Comparison of ENCODE assay signal across 7 mouse cellular contexts in genomic region chr9:71808640-71809254, GRCm38 (mm10). TPM values are rescaled to one million over a fixed set of nuclear protein-coding genes. Genes with fewer than 3 reads are reported as not detected.
A peak's percentile ranks its signal among the peaks of the same experiment; 100 is the strongest.
DNase-seq lines count a peak whose midpoint lies in the region; ATAC-seq lines count a peak whose summit lies in the region.

No protein-coding gene starts in this region.

- H3K4me3 ChIP-seq in kidney, embryonic 15.5 days (replicated peaks): 0 out of 2 replicates have a peak overlapping the region, but pooled peaks have one; percentile 16
- H3K4me3 ChIP-seq in heart, embryonic 16.5 days (ENCODE audit: low read length): peak overlapping the region; percentile 19; the same call in 1 of the 2 replicates
- no peak overlapping the region for H3K4me3 ChIP-seq in neural tube, embryonic 12.5 days

- no peak overlapping the region for H3K27ac ChIP-seq in kidney, embryonic 15.5 days
- H3K27ac ChIP-seq in heart, embryonic 16.5 days (ENCODE audit: low read length): no peak overlapping the region
- no peak overlapping the region for H3K27ac ChIP-seq in neural tube, embryonic 12.5 days

- no peaks in the 10 kb centered on the region for H3K36me3 ChIP-seq in kidney, embryonic 15.5 days
- no peaks in the 10 kb centered on the region for H3K36me3 ChIP-seq in heart, embryonic 16.5 days (ENCODE audit: control insufficient read depth, insufficient read depth)
- H3K36me3 ChIP-seq in neural tube, embryonic 12.5 days: no peaks in the 10 kb centered on the region

- H3K4me1 ChIP-seq in kidney, embryonic 15.5 days: peaks cover 40% of the 10 kb centered on the region
- H3K4me1 ChIP-seq in heart, embryonic 16.5 days (ENCODE audit: control insufficient read depth, insufficient read depth, low read length): no peaks in the 10 kb centered on the region
- H3K4me1 ChIP-seq in neural tube, embryonic 12.5 days: no peaks in the 10 kb centered on the region

- 44% methylated on average over 11 of the region's 11 CpGs for WGBS in kidney, embryonic 15.5 days
- WGBS in heart, embryonic 16.5 days: 35% methylated on average over 11 of the region's 11 CpGs
- 46% methylated on average over 11 of the region's 11 CpGs for WGBS in neural tube, embryonic 12.5 days

- no peaks in the 10 kb centered on the region for H3K27me3 ChIP-seq in kidney, embryonic 15.5 days
- H3K27me3 ChIP-seq in heart, embryonic 16.5 days (ENCODE audit: control insufficient read depth, insufficient read depth, low read length): no peaks in the 10 kb centered on the region
- H3K27me3 ChIP-seq in neural tube, embryonic 12.5 days (replicated peaks): no peaks in the 10 kb centered on the region

- peak overlapping the region; percentile 51 for H3K4me2 ChIP-seq in kidney, embryonic 15.5 days
- H3K4me2 ChIP-seq in heart, embryonic 16.5 days (ENCODE audit: low read depth, low read length): peak overlapping the region; percentile 56
- H3K4me2 ChIP-seq in neural tube, embryonic 12.5 days (replicated peaks): 0 out of 2 replicates have a peak overlapping the region, but pooled peaks have one; percentile 7

- ATAC-seq in kidney, embryonic 15.5 days (replicated peaks; ENCODE audit: low FRiP score): no peak; the same call in 1 of the 2 replicates
- ATAC-seq in heart, embryonic 16.5 days (replicated peaks; ENCODE audit: extremely low read depth, insufficient read depth, low FRiP score): no peak
- no peak for ATAC-seq in neural tube, embryonic 12.5 days (ENCODE audit: low FRiP score, low read depth)

- no peaks in the 10 kb centered on the region for H3K9me3 ChIP-seq in kidney, embryonic 15.5 days (replicated peaks)
- H3K9me3 ChIP-seq in heart, embryonic 16.5 days (replicated peaks; ENCODE audit: control insufficient read depth, low read length): no peaks in the 10 kb centered on the region
- no peaks in the 10 kb centered on the region for H3K9me3 ChIP-seq in neural tube, embryonic 12.5 days

- H3K9ac ChIP-seq in kidney, embryonic 15.5 days: no peak overlapping the region
- H3K9ac ChIP-seq in heart, embryonic 16.5 days (ENCODE audit: low read length): no peak overlapping the region
- H3K9ac ChIP-seq in neural tube, embryonic 12.5 days: no peak overlapping the region

- DNase-seq in kidney, postnatal 10 days: no peak
- peak; percentile 22 for DNase-seq in WW6 (ENCODE audit: low read depth, low spot score)
- DNase-seq in adrenal gland, postnatal 14 days: no peak
- no peak for DNase-seq in thymus, postnatal 36 days

RNA-seq across cellular contexts. Expression of gene Cgnl1, which starts 37.3 kb away (rescaled TPM):
- 27.3 and 30.6 TPM in 2 replicates for polyA plus RNA-seq in kidney, embryonic 15.5 days (2015; fragmentation: Nextera tagmentation; extraction: Ambion mirVana)
- polyA plus RNA-seq in heart, embryonic 16.5 days (2015; fragmentation: Nextera tagmentation; extraction: Ambion mirVana): 25.3 and 29.6 TPM in 2 replicates
- polyA plus RNA-seq in neural tube, embryonic 12.5 days (2016; fragmentation: Nextera tagmentation; extraction: Ambion mirVana): 7.6 and 8.6 TPM in 2 replicates
- total RNA-seq in adrenal gland, postnatal 14 days (2021): 64.8 and 67.3 TPM in 2 replicates
